Mouse (Mus musculus): ENCODE results near the gene Tbcc. TPM values are rescaled to one million over a fixed set of nuclear protein-coding genes. Genes with fewer than 3 reads are reported as not detected.

The Tbcc gene
- polyA plus RNA-seq, 1 experiment, result 2.2 TPM

DNA sequence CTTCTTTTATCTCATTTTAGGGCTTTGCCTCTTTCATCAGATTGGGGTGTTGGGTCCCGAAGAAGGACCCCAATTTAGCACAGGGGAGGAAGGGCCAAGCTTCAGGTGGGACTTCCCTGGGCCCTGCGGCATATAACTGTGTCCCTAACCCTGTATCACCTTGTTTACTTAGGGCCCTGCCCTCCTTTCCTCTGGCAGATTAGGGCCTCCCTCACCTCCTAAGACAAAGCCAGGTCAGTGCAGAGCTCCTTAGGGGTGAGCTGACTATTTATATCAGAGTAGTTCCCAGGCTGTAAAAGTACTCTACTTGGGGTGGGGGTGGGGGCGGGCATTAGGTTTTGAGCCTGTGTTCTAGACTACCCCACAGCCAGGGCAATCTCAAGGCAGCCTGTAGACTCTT is 24.6 kb downstream of the Tbcc start:
- Histone ChIP-seq H3K9me3 (ENCODE audit: control insufficient read depth, low read length) (no peaks in the 10 kb centered on the region), H3K36me3 (ENCODE audit: control insufficient read depth) (no peaks in the 10 kb centered on the region), H3K4me1 (ENCODE audit: control insufficient read depth) (no peaks in the 10 kb centered on the region), H3K4me3 (replicated peaks) (no peak overlapping the region), H3K27me3 (ENCODE audit: control insufficient read depth) (peaks cover 3% of the 10 kb centered on the region; the same call in 1 of the 2 replicates)
- no peak for TF ChIP-seq GATA1 (IDR thresholded peaks at IDR 0.05; ENCODE audit: low read length)

DNA sequence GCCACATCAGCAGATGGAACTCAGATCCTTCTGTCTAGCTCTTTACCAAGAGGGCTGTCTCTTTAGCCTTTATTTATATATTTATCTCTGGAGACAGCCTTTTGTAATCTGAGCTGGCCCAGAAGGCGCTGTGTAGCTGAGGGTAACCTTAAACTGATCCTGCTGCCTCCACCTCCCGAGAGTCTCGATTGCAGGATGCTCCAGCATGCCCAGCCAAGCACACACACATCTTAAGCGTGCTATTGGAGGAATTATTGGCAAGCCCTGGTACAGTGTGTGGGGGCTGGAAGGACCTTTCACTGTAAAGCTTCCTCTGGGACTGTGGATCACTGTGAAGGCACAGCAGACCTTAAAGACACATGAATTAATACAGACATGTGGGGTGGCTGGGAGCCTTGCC is 28.5 kb downstream of the Tbcc start:
- no peaks in the 10 kb centered on the region for H3K27me3 ChIP-seq (ENCODE audit: control insufficient read depth)
- no peaks in the 10 kb centered on the region for H3K9me3 ChIP-seq (ENCODE audit: control insufficient read depth, low read length)
- no peaks in the 10 kb centered on the region for H3K36me3 ChIP-seq (ENCODE audit: control insufficient read depth)
- H3K4me1 ChIP-seq (ENCODE audit: control insufficient read depth), result no peaks in the 10 kb centered on the region
- no peak overlapping the region for H3K4me3 ChIP-seq (replicated peaks)
- TF ChIP-seq TAL1 (IDR thresholded peaks at IDR 0.05; ENCODE audit: low read length), result no peak
- TF ChIP-seq GATA1 (IDR thresholded peaks at IDR 0.05; ENCODE audit: low read length), result no peak

DNA sequence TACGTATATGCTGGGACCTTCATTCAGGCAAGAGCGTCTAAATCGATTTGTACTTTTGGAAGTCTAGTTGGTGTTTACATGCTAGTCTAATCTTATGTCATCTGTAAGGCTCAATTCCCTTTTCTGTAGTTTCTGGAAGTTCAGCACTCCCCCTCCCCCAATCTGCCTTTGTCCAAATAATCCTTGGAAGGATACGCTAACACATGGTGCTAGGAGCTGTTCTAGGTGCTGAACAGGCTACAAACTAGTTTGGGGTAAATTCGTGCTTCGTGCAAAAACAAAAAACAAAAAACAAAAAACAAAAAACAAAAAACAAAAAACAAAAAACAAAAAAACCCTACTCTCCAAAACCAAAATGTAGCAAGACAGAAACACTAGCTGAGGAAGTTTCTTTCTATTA is 30.4 kb downstream of the Tbcc start:
- H3K9me3 ChIP-seq (ENCODE audit: control insufficient read depth, low read length), result no peaks in the 10 kb centered on the region
- no peaks in the 10 kb centered on the region for H3K27me3 ChIP-seq (ENCODE audit: control insufficient read depth)
- no peaks in the 10 kb centered on the region for H3K36me3 ChIP-seq (ENCODE audit: control insufficient read depth)
- H3K4me3 ChIP-seq (replicated peaks), result no peak overlapping the region
- H3K4me1 ChIP-seq (ENCODE audit: control insufficient read depth), result no peaks in the 10 kb centered on the region
- TF ChIP-seq TAL1 (IDR thresholded peaks at IDR 0.05; ENCODE audit: low read length) (no peak), GATA1 (IDR thresholded peaks at IDR 0.05; ENCODE audit: low read length) (no peak)

DNA sequence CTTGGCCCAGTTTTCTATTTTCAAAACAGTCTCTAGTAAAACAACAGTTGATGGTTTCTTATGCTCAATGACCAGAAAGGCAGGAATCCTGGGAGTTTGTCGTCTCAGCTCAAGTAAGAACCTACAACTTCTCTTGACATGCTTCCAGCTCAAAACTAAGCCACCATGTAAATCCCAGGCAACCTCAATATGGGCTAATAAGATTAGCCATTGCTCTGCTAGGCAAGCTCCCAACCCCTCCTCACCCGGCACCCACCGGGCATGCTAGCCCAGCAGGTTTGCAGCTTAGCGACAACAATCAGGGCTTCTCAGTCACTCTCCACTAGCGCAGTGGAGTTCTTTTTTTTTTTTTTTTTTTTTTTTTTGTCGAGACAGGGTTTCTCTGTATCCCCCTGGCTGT is 35.7 kb downstream of the Tbcc start:
- peaks cover 11% of the 10 kb centered on the region for H3K9me3 ChIP-seq (ENCODE audit: control insufficient read depth, low read length)
- H3K4me3 ChIP-seq (replicated peaks), result no peak overlapping the region
- peaks cover 38% of the 10 kb centered on the region for H3K36me3 ChIP-seq (ENCODE audit: control insufficient read depth)
- no peaks in the 10 kb centered on the region for H3K27me3 ChIP-seq (ENCODE audit: control insufficient read depth)
- peaks cover 13% of the 10 kb centered on the region for H3K4me1 ChIP-seq (ENCODE audit: control insufficient read depth)
- TF ChIP-seq TAL1 (IDR thresholded peaks at IDR 0.05; ENCODE audit: low read length), result no peak
- no peak for TF ChIP-seq GATA1 (IDR thresholded peaks at IDR 0.05; ENCODE audit: low read length)

DNA sequence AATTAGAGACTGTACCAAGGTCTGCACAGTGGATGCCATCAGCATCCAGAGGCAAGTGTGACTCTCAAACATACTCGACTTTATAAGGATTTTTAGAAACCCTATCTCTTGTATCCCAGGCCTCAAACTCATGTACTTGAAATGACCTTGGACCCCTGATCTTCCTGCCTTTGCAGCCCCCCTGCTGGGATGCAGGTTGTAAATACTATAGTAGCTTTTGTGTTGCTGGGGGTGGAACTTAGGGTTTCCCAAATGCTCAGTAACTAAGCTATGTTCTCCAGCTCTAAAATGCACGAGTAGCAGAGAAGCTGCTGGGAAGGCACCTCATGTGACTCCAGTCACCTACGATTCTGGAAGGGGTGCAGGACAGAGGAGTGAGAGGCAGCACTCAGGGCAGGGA is 36.5 kb downstream of the Tbcc start:
- H3K27me3 ChIP-seq (ENCODE audit: control insufficient read depth), result no peaks in the 10 kb centered on the region
- peaks cover 46% of the 10 kb centered on the region for H3K36me3 ChIP-seq (ENCODE audit: control insufficient read depth)
- peaks cover 13% of the 10 kb centered on the region for H3K4me1 ChIP-seq (ENCODE audit: control insufficient read depth)
- H3K4me3 ChIP-seq (replicated peaks), result no peak overlapping the region
- peaks cover 11% of the 10 kb centered on the region for H3K9me3 ChIP-seq (ENCODE audit: control insufficient read depth, low read length)
- TF ChIP-seq TAL1 (IDR thresholded peaks at IDR 0.05; ENCODE audit: low read length), result no peak

DNA sequence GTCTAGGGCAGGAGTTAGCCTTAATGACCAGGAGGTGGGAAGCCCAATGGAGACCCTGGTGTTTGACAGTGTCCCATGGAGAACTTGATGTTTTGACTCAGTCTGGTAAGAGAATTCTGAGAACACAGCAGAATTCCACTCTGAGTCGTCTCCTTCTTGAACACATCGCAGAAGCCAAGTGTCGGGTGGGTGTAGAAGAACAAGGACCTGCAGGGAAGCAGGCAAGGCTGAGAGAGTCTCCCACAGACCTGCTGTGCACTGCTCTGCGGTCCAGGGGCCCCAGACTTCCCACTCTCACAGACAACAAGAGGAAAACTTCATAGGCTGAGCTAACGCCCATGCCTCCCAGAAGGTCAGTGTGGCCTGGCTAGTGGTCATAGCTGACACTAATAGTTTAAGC is 37.3 kb downstream of the Tbcc start:
- Histone ChIP-seq H3K36me3 (ENCODE audit: control insufficient read depth) (peaks cover 54% of the 10 kb centered on the region), H3K9me3 (ENCODE audit: control insufficient read depth, low read length) (peaks cover 11% of the 10 kb centered on the region), H3K4me3 (replicated peaks) (no peak overlapping the region), H3K27me3 (ENCODE audit: control insufficient read depth) (no peaks in the 10 kb centered on the region), H3K4me1 (ENCODE audit: control insufficient read depth) (peaks cover 13% of the 10 kb centered on the region)
- TF ChIP-seq TAL1 (IDR thresholded peaks at IDR 0.05; ENCODE audit: low read length), result no peak
- no peak for TF ChIP-seq GATA1 (IDR thresholded peaks at IDR 0.05; ENCODE audit: low read length)

DNA sequence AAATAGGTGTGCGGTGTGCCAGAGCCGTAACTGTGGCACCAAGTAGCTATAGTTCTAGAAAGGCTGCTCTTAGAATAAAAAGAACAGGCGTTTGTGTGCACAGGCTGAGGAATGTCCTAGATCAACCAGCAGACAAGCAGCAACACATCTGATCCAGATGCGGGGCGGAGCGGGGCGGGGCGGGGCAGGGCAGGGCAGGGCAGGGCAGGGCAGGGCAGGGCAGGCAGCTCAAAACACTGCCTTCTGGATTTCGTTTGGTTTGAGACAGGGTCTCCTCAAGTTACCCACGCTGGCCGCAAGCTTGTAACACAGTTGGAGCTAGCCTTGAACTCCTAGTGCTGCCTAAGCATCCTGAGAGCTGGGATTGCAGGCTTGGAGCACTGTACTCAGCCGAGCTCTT is 38.8 kb downstream of the Tbcc start:
- no peak overlapping the region for H3K4me3 ChIP-seq (replicated peaks)
- H3K36me3 ChIP-seq (ENCODE audit: control insufficient read depth), result peaks cover 69% of the 10 kb centered on the region
- no peaks in the 10 kb centered on the region for H3K27me3 ChIP-seq (ENCODE audit: control insufficient read depth)
- TF ChIP-seq GATA1 (IDR thresholded peaks at IDR 0.05; ENCODE audit: low read length) (no peak), TAL1 (IDR thresholded peaks at IDR 0.05; ENCODE audit: low read length) (no peak)
- peaks cover 11% of the 10 kb centered on the region for H3K9me3 ChIP-seq (ENCODE audit: control insufficient read depth, low read length)
- peaks cover 13% of the 10 kb centered on the region for H3K4me1 ChIP-seq (ENCODE audit: control insufficient read depth)

DNA sequence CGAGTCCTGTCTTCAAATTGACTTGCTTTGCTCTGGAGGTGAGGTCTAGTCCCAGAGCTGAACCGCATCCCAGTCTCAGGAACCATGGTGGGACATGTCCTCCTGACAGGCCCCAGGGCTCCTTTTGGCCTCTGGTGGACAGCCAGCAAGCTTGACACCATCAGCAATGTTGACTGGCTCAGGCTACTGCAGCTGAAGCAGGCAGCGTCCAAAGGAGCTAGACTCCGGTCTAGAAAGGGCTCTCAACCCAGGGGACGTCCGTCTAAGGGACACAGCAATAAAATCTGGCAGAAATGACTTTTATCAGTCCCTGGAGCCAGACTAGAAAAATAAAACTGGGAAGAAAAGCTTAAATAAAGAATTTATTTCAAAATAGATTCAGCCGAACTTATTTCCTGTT is 39.4 kb downstream of the Tbcc start:
- TF ChIP-seq GATA1 (IDR thresholded peaks at IDR 0.05; ENCODE audit: low read length) (no peak), TAL1 (IDR thresholded peaks at IDR 0.05; ENCODE audit: low read length) (no peak)
- Histone ChIP-seq H3K4me1 (ENCODE audit: control insufficient read depth) (peaks cover 13% of the 10 kb centered on the region), H3K36me3 (ENCODE audit: control insufficient read depth) (peaks cover 75% of the 10 kb centered on the region), H3K4me3 (replicated peaks) (no peak overlapping the region), H3K27me3 (ENCODE audit: control insufficient read depth) (no peaks in the 10 kb centered on the region), H3K9me3 (ENCODE audit: control insufficient read depth, low read length) (peaks cover 11% of the 10 kb centered on the region)

DNA sequence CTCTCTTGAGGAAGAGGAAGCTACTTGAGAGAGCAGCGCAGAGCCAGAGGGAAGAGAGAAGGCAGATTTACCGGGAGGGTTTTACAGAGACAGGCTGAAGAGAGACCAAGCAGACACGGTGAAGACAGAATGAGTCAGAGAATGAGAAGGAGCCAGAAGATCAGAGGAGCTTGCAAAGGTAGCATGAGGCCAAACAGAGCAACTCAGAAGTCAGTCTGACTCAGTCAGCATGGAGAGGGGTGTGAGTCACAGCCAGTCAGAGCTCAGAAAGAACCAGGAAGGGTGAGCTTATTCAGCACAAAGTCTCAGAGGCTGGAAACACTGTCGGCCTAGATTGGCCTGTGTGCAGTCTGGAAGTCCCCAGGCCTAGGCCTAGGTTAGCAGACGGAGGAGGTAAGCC is 42.5 kb downstream of the Tbcc start:
- TF ChIP-seq GATA1 (IDR thresholded peaks at IDR 0.05; ENCODE audit: low read length) (no peak), TAL1 (IDR thresholded peaks at IDR 0.05; ENCODE audit: low read length) (no peak)

DNA sequence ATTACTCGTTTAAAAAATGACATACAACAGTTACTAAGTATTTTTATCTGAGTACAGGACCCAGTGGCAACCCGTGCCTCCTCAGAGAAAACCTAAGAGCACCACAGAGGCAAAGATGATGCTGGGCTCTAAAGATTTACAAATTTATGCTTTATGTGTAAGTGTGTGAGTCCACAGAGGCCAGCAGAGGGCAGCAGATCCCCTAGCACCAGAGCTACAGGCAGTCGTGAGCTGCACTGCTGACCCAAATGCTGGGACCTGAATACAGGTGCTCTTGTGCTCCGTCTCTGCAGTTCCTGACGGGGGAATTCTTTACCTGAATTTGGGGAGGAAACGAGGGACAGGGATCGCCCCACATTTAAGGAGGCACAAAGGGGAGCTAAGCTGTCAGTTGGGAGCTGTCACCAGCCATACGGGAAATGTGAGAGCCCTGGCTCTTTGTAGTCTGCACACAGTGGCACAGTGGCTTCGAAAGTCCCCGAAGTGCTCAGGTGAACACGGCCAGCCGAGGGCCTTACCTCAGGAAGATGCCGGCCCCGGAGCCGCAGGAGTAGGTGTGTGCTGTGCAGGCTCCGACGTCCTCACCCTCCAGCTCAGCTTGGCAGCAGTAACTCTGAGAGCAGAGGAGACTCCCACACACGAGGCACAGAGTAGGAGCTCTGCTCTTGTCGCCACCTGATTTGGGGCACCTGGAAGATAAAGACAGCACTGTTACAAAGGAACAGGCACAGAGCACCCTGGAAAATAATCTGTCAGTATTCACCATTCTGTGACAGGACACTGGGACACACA is 43.3 kb downstream of the Tbcc start:
- no peak overlapping the region for H3K4me3 ChIP-seq (replicated peaks)
- no peaks in the 10 kb centered on the region for H3K27me3 ChIP-seq (ENCODE audit: control insufficient read depth)
- H3K36me3 ChIP-seq (ENCODE audit: control insufficient read depth), result peaks cover 100% of the 10 kb centered on the region
- peaks cover 11% of the 10 kb centered on the region for H3K9me3 ChIP-seq (ENCODE audit: control insufficient read depth, low read length)
- TF ChIP-seq TAL1 (IDR thresholded peaks at IDR 0.05; ENCODE audit: low read length) (no peak), GATA1 (IDR thresholded peaks at IDR 0.05; ENCODE audit: low read length) (no peak)
- H3K4me1 ChIP-seq (ENCODE audit: control insufficient read depth), result peaks cover 12% of the 10 kb centered on the region

More for the DNA sequence above, 42.5 kb downstream of the Tbcc start:
- Histone ChIP-seq H3K27me3 (ENCODE audit: control insufficient read depth) (no peaks in the 10 kb centered on the region), H3K4me3 (replicated peaks) (no peak overlapping the region), H3K36me3 (ENCODE audit: control insufficient read depth) (peaks cover 100% of the 10 kb centered on the region), H3K9me3 (ENCODE audit: control insufficient read depth, low read length) (peaks cover 11% of the 10 kb centered on the region), H3K4me1 (ENCODE audit: control insufficient read depth) (peaks cover 13% of the 10 kb centered on the region)
